ENCODE assay signal across 28 mouse cellular contexts in genomic region chr8:128235527-128235926, GRCm38 (mm10).
A peak's percentile ranks its signal among the peaks of the same experiment; 100 is the strongest.
DNase-seq lines count a peak whose midpoint lies in the region; ATAC-seq and TF ChIP-seq lines count a peak whose summit lies in the region.
"Had no signal": no experiment of that assay in that cellular context is flagged by ENCODE, and none has a peak within 500 bp of the region (broad histone marks: within the 10 kb centered on the region; RNA-seq: fewer than 3 reads in every experiment).

No protein-coding gene starts in this region.

- 89% methylated on average over 5 of the region's 5 CpGs for WGBS in midbrain, embryonic 11.5 days

- no peak overlapping the region for H3K9ac ChIP-seq in midbrain, embryonic 11.5 days (ENCODE audit: low read length)
- H3K9ac ChIP-seq: embryonic facial prominence, embryonic 13.5 days; forebrain, embryonic 12.5 days; forebrain, embryonic 15.5 days; heart, embryonic 13.5 days; hindbrain, embryonic 12.5 days; intestine, embryonic 15.5 days had no signal

- DNase-seq in heart, adult 8-10 months (ENCODE audit: low spot score), result no peak
- no peak for DNase-seq in kidney, adult 18-20 months
- no peak for DNase-seq in midbrain, embryonic 11.5 days (ENCODE audit: low spot score, missing footprints)
- DNase-seq: adrenal gland, adult 2 months; adrenal gland, postnatal 25 days; cerebellum, adult 11 months; cerebellum, adult 2 months; cerebellum, adult 9-11 months; cerebellum, postnatal 25 days; gastrocnemius, postnatal 10 days; gastrocnemius, postnatal 36 days; heart, adult 11 months; heart, postnatal 14 days; heart, postnatal 4 days had no signal

- no peak overlapping the region for H3K4me3 ChIP-seq in bone marrow macrophage, adult 2 months (ENCODE audit: insufficient read depth, low read length)
- no peak overlapping the region for H3K4me3 ChIP-seq in midbrain, embryonic 11.5 days (ENCODE audit: low read depth, low read length)
- H3K4me3 ChIP-seq: embryonic facial prominence, embryonic 10.5 days; embryonic facial prominence, embryonic 13.5 days; erythroblast, embryonic 14.5 days; forebrain, embryonic 12.5 days; forebrain, embryonic 15.5 days; heart, embryonic 13.5 days; hindbrain, embryonic 12.5 days; intestine, embryonic 15.5 days had no signal

- ATAC-seq in granulocyte monocyte progenitor cell, adult 5-6 weeks (replicated peaks; ENCODE audit: poor library complexity, severe bottlenecking), result peak; percentile 99
- ATAC-seq in megakaryocyte, adult 5-6 weeks (ENCODE audit: poor library complexity, severe bottlenecking), result peak; percentile 99
- ATAC-seq in neutrophil, adult 5-6 weeks (ENCODE audit: extremely low read depth, insufficient number of reproducible peaks, low FRiP score, poor library complexity, severe bottlenecking), result peak; percentile 66
- ATAC-seq in midbrain, embryonic 11.5 days (ENCODE audit: low FRiP score), result no peak
- ATAC-seq: CD4-positive, CD25-positive, alpha-beta regulatory T cell, adult 4 months; forebrain, embryonic 15.5 days; hindbrain, embryonic 16.5 days; intestine, embryonic 15.5 days had no signal

- no peak for TF ChIP-seq CTCF in bone marrow macrophage, adult 2 months (IDR thresholded peaks at IDR 0.05; ENCODE audit: low read depth, low read length)

- H3K36me3 ChIP-seq in midbrain, embryonic 11.5 days (ENCODE audit: control insufficient read depth, insufficient read depth, low read length), result no peaks in the 10 kb centered on the region
- H3K36me3 ChIP-seq: embryonic facial prominence, embryonic 10.5 days; embryonic facial prominence, embryonic 13.5 days; forebrain, embryonic 12.5 days; forebrain, embryonic 15.5 days; heart, embryonic 13.5 days; hindbrain, embryonic 12.5 days; intestine, embryonic 15.5 days had no signal

- peaks cover 15% of the 10 kb centered on the region for H3K4me1 ChIP-seq in bone marrow macrophage, adult 2 months (ENCODE audit: control insufficient read depth, insufficient read depth, low read length)
- H3K4me1 ChIP-seq in midbrain, embryonic 11.5 days (ENCODE audit: control insufficient read depth, insufficient read depth, low read length), result no peaks in the 10 kb centered on the region
- H3K4me1 ChIP-seq: embryonic facial prominence, embryonic 10.5 days; forebrain, embryonic 12.5 days; forebrain, embryonic 15.5 days; hindbrain, embryonic 12.5 days; intestine, embryonic 15.5 days had no signal

- H3K4me2 ChIP-seq in midbrain, embryonic 11.5 days, result no peak overlapping the region
- H3K4me2 ChIP-seq: embryonic facial prominence, embryonic 13.5 days; forebrain, embryonic 12.5 days; forebrain, embryonic 15.5 days; heart, embryonic 13.5 days; hindbrain, embryonic 12.5 days; intestine, embryonic 15.5 days had no signal

- no peaks in the 10 kb centered on the region for H3K9me3 ChIP-seq in midbrain, embryonic 11.5 days (ENCODE audit: control insufficient read depth, low read length)
- H3K9me3 ChIP-seq: embryonic facial prominence, embryonic 10.5 days; embryonic facial prominence, embryonic 13.5 days; forebrain, embryonic 12.5 days; forebrain, embryonic 15.5 days; heart, embryonic 13.5 days; hindbrain, embryonic 12.5 days; intestine, embryonic 15.5 days had no signal

- H3K27me3 ChIP-seq in midbrain, embryonic 11.5 days (ENCODE audit: control insufficient read depth, insufficient read depth, low read length), result no peaks in the 10 kb centered on the region
- H3K27me3 ChIP-seq: embryonic facial prominence, embryonic 13.5 days; forebrain, embryonic 12.5 days; forebrain, embryonic 15.5 days; heart, embryonic 13.5 days; hindbrain, embryonic 12.5 days; intestine, embryonic 15.5 days had no signal

- H3K27ac ChIP-seq in bone marrow macrophage, adult 2 months (ENCODE audit: insufficient read depth, low read depth, low read length), result peak overlapping the region; percentile 54
- H3K27ac ChIP-seq in midbrain, embryonic 11.5 days (ENCODE audit: low read depth, low read length), result no peak overlapping the region
- H3K27ac ChIP-seq: embryonic facial prominence, embryonic 10.5 days; embryonic facial prominence, embryonic 13.5 days; forebrain, embryonic 12.5 days; forebrain, embryonic 15.5 days; heart, embryonic 13.5 days; hindbrain, embryonic 12.5 days; intestine, embryonic 15.5 days had no signal

- TF ChIP-seq POLR2A in bone marrow macrophage, adult 2 months (IDR thresholded peaks at IDR 0.05; ENCODE audit: borderline replicate concordance, low read depth, low read length), result no peak
